Mouse (Mus musculus) thymus, adult 18-20 months (tissue): ENCODE measurements around the gene 6330409D20Rik.

ENCODE experiments used
- DNase-seq, 2 experiments: peaks; one replicate each; pipeline ENCODE4 v3.0.0; 2022; ENCODE audit warnings: mixed read lengths in 2 of 2

Gene 6330409D20Rik

GRCm38 (mm10) chr2:32740916-32741272, at the start of gene 6330409D20Rik:
TSS of gene 6330409D20Rik (minus strand) at chr2:32741016.
- no peak for DNase-seq

- no peak for DNase-seq
Observed at GRCm38 (mm10) chr2:32788581-32788980, 47.8 kb upstream of the 6330409D20Rik start.

GRCm38 (mm10) chr2:32787176-32787575, 46.4 kb upstream of the 6330409D20Rik start:
- no peak for DNase-seq

GRCm38 (mm10) chr2:32784048-32784681, 43.3 kb upstream of the 6330409D20Rik start, which contains the start of gene Cfap157:
TSS of gene Cfap157 (minus strand) at chr2:32784428.
- no peak for DNase-seq

- no peak for DNase-seq
Observed at GRCm38 (mm10) chr2:32781710-32782109, 40.9 kb upstream of the 6330409D20Rik start.

- no peak for DNase-seq
Observed at GRCm38 (mm10) chr2:32779714-32780113, 38.9 kb upstream of the 6330409D20Rik start.

GRCm38 (mm10) chr2:32779131-32779530, 38.3 kb upstream of the 6330409D20Rik start:
- DNase-seq, result peak; percentile 45 to 64

- DNase-seq, result peak; percentile 86 to 92
Observed at GRCm38 (mm10) chr2:32778081-32778480, 37.3 kb upstream of the 6330409D20Rik start.

- DNase-seq, result no peak
Observed at GRCm38 (mm10) chr2:32776192-32776591, 35.4 kb upstream of the 6330409D20Rik start.

- peak; percentile 93 to 96 for DNase-seq
Observed at GRCm38 (mm10) chr2:32775359-32776074, 34.7 kb upstream of the 6330409D20Rik start, which contains the start of the genes Ttc16 and Ptrh1. TSS of gene Ttc16 (minus strand) at chr2:32775633. TSS of gene Ptrh1 (plus strand) at chr2:32775786.

- DNase-seq, result no peak
Observed at GRCm38 (mm10) chr2:32772626-32773279, 31.9 kb upstream of the 6330409D20Rik start.

GRCm38 (mm10) chr2:32771886-32772285, 31.1 kb upstream of the 6330409D20Rik start:
- DNase-seq, result no peak

- no peak for DNase-seq
Observed at GRCm38 (mm10) chr2:32769327-32770085, 28.7 kb upstream of the 6330409D20Rik start.

GRCm38 (mm10) chr2:32768661-32769285, 28.0 kb upstream of the 6330409D20Rik start:
- no peak for DNase-seq

GRCm38 (mm10) chr2:32767241-32767640, 26.4 kb upstream of the 6330409D20Rik start:
- no peak for DNase-seq

- DNase-seq, result no peak
Observed at GRCm38 (mm10) chr2:32763353-32763752, 22.5 kb upstream of the 6330409D20Rik start.

GRCm38 (mm10) chr2:32761859-32762258, 21.0 kb upstream of the 6330409D20Rik start:
- no peak for DNase-seq

GRCm38 (mm10) chr2:32761361-32761760, 20.5 kb upstream of the 6330409D20Rik start:
- DNase-seq, result no peak

- DNase-seq, result no peak
Observed at GRCm38 (mm10) chr2:32759001-32759400, 18.2 kb upstream of the 6330409D20Rik start.

GRCm38 (mm10) chr2:32758503-32758902, 17.7 kb upstream of the 6330409D20Rik start:
- no peak for DNase-seq

- DNase-seq, result peak; percentile 98
Observed at GRCm38 (mm10) chr2:32757056-32757845, 16.4 kb upstream of the 6330409D20Rik start, which contains the start of gene Tor2a. TSS of gene Tor2a (plus strand) at chr2:32757234.
